Mouse (Mus musculus) hematopoietic stem cell, adult 5-6 weeks (primary cell): ENCODE measurements around the gene Sycp2l. TPM values are rescaled to one million over a fixed set of nuclear protein-coding genes. Genes with fewer than 3 reads are reported as not detected.
"Not testable (repeated sequence)": the region's sequence is repeated elsewhere in the genome, so short reads cannot be mapped to it uniquely, and the experiment has no call there.

Experiments
- ATAC-seq, 2 experiments: fragments of 125-278 bp in 1 of 2; replicated peaks in 1 of 2; 2 replicates each; pipeline ENCODE4 v1.8.0; 2016 to 2017; ENCODE audit warnings: inconsistent platforms in 2 of 2, mild to moderate bottlenecking in 2 of 2, moderate number of reproducible peaks in 2 of 2, low read depth in 1 of 2, moderate TSS enrichment in 1 of 2; ENCODE audit not compliant: low FRiP score in 2 of 2, poor library complexity in 2 of 2, severe bottlenecking in 2 of 2, insufficient read depth in 1 of 2, low TSS enrichment in 1 of 2
- total RNA-seq: library from RNA; stranded (forward); fragments of 172-1452, 232-1000 nt; gene quantifications from 2 replicates; pipeline ENCODE4 v1.2.3, GENCODE M21; 2017

Gene Sycp2l
- total RNA-seq, 1 experiment from 2014 or later, result not detected

DNA sequence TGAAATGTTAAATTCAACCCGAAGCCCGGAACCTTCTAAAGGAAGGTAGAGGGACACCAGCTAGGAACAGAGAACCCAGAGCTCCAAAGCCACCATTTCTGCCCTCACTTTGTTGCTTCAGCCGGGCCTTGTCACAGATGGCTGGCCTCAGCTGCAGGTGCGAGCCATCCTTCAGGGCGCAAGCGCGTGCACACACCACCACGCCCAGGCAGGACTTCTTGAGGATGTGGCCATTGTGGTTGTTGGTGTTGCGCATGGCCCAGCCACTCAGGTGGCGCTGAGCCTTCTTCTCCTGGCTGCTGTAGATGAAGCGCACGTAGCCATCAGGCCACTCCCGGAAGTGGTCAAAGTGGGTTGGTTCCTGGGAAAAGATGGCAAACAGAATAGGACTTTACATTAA lies 8.6 kb upstream of the Sycp2l start:
- ATAC-seq, result no peak

DNA sequence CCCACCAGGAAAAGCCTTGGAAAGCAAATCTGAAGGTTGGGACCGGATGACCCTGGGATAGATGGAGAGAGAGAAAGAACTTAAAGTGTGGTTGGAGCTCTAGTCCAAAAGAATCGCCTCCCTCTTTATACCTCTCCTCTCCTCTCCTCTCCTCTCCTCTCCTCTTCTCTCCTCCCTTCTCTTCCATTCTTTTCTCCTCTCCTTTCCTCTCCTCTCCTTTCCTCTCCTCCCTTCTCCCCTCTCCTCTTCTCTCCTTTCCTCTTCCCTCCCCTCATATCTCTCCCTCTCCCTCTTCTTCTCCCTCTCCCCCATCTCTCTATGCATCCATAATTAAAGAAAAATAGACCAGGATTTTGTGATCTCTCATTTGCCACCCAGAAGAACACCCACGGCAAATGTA lies 3.2 kb upstream of the Sycp2l start, which contains the start of gene Gcm2:
TSS of gene Gcm2 (minus strand) at position 101 of the 400 bp plus-strand sequence.
- ATAC-seq, result no peak

DNA sequence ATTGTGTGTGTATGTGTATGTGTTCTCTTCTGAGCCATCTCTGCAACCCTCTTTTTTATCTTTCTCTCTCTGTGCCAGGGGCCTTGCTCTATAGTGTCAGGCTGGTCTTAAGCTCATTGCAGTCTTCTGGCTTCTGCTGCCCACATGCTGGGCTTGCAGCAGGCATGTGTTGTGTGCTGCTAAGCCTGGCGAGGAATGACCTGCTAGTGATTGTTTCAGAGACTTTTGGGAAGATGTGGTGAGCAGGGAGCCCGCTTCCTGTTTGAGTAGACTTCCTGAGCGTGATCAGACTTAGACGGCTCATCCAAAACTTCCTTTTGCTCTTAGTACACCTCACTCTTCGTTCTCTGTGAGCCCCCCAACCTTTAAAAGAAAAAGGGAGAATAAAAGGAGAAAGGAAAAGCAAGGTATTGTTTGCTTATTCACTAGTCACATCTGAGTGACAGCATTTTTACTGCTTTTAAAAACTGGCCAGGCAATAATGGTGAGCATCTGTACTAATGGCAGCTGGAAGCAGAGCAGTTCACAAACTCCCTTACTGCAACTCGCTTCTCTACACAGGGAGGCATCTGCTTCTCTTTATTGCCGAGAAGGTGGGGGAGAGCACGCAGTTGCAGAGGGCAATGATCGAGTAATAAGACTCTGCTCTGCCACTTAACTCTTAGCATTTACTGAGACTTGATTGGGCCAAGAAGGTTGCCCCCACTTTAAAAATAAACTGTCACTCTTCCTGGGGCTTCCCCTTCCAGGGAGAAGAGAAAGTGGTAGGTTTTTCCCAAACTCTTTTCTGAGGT lies 5.2 kb downstream of the Sycp2l start:
- peak; percentile 36 to 42; a peak in 2 of 4 replicates for ATAC-seq

DNA sequence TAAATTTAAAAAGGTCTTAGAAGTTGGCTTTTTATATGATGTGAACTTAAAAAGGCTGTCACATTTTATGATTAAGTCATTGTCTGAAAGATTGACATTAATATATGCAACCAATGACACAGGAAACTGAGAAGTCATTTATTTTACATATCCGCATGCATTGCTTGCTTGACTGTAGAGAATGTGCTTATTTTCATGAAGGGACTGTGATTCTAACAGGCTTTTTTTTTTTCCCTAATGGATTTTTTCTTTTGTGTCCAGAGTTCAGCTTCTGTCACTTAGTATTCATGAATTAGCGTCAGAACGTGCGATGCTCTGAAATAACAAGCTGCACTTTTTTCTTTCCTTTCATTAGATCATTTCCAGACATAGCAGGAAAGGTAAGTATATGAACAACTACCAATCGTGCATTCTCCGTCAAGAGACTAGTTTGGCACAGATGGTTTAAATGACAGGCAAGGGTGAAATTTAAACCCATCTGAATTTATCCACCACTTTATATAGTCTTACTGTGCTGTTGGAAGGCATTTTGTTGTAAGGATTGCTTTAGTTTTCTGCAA lies 9.6 kb downstream of the Sycp2l start:
- ATAC-seq, result no peak

DNA sequence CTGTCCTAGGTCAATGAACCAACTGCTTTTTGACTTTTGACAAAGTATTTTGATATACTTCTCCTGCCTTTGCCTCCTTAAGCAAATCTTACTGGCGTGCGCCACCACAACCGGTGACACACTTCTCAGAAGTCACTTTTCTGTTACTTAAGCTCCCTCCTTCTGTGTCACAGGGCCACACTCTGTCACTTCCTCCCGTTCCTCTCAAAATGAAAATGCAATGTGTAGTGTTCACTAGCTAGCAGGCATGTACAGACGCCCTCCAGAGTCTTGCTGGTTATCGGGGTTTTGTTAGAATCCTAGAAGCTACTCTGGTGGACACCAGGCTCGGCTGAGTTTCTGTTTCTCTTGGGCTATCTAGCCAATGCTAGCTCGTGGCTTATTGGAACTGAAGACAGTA lies 14.2 kb downstream of the Sycp2l start:
- peak; percentile 53 to 59 for ATAC-seq

DNA sequence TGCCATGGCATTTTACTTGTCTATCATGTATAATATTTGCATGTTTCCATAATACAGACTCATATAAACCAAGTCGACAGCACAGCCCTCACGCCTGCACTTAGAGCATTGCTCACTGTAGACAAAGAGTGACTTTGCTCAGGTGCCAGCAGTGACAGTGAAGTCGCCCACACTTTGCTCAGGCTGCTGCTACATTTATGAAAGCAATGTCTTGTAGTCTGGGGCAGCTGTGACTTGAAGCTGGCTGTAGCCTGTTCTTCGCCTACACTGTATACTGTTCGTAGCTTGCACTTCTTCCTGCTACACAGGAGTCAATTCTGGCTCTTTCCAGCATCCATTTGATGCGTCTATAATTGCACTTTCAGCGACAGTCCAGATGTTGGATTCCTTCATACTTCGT lies 15.0 kb downstream of the Sycp2l start:
- ATAC-seq, result no peak

GRCm38 (mm10) chr13:41134901-41135300 lies 20.8 kb downstream of the Sycp2l start:
- ATAC-seq, result peak; percentile 53 to 56; a peak in 3 of 4 replicates

DNA sequence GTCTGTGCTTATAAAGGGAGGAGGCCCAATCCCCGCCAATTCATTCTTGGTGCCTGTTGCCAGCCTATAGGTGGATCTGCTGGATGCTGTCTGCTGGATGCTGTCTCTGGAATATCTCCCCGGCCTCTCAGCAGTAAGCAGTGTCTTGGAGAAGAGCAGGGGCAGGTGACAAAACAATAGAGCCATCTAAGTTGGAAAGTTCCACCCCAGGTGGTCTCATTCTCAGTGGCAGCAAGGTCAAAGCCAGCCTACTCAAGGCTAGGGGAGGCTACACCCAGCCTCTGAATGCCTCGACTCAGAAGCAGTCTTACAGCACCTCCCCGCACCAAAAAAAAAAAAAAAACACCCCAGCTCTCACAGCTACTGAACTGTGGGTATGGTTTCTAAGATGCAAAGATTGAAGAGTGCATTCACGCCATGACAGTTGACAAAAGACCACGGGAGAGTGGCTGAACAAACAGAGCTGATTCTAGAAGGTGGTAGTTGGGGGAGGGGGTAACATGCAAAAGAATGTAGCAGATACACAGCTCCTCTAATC lies 31.4 kb downstream of the Sycp2l start:
- no peak for ATAC-seq

- no peak; a peak in 1 of 4 replicates for ATAC-seq
Measured at GRCm38 (mm10) chr13:41146271-41146670, 32.2 kb downstream of the Sycp2l start.

DNA sequence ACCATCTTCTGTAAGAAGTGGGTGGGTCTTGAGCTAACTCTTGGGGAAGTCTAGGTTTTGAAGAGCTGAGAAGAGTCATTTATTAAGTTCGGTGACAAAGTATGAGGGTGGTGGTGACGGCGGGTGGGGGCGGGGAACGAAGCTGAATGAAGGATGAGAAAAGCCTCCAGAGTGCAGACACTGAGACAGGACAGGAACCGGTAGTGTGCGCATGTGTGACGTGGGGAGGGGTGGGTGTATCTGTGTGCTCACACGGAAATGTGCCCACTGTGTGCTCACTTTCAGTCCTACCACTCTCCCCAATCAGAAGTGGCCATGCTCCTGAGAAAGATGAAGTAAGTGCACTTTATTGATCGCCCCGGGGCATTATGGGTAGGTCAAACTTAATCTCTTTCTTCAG lies 39.0 kb downstream of the Sycp2l start:
- ATAC-seq, result no peak

- no peak for ATAC-seq
Measured at GRCm38 (mm10) chr13:41158426-41158825, 44.3 kb downstream of the Sycp2l start.

- no peak for ATAC-seq
Measured at GRCm38 (mm10) chr13:41187886-41188285, 73.8 kb downstream of the Sycp2l start.

GRCm38 (mm10) chr13:41195640-41196333 lies 81.7 kb downstream of the Sycp2l start:
- no peak for ATAC-seq

- ATAC-seq, result no peak
Measured at GRCm38 (mm10) chr13:41200861-41201260, 86.8 kb downstream of the Sycp2l start.

DNA sequence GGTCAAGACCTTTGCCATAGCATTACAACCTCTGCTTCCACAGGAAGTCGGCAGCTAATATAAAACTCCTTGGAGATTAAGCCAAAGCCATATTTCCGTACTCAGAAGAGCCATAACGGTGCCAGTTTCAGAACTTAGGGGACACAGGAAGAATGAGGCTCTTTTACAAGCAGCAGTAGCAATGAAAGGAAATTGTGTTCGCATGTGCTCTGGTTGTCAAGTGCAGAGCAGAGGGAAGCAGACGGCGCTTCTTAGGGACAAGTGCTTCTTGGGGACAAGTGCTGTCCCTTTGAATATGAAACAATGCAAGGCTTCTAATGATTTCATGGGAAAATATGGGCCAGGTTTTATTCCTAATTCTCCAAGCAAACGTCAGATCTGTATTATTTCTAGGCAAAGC lies 89.2 kb downstream of the Sycp2l start:
- ATAC-seq, result no peak

- no peak for ATAC-seq
Measured at GRCm38 (mm10) chr13:41203691-41204090, 89.6 kb downstream of the Sycp2l start.

DNA sequence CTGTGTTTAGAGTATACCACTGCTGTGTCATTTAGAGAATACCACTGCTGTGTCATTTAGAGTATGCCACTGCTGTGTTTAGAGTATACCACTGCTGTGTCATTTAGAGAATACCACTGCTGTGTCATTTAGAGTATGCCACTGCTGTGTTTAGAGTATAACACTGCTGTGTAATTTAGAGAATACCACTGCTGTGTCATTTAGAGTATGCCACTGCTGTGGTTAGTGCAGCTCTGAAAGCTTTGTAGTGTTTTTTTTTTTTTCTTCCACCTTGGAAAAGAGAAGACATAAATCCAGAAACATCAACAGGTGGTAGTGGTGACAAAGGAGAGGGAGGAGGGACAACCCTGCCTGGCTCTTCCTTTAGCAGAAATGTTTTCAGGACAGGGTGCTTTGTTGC lies 91.5 kb downstream of the Sycp2l start:
- ATAC-seq, result not testable (repeated sequence)

GRCm38 (mm10) chr13:41206241-41206640 lies 92.1 kb downstream of the Sycp2l start:
- no peak for ATAC-seq
